Mouse (Mus musculus) stomach, embryonic 14.5 days (tissue): ENCODE data around the gene Stab1. TPM values are rescaled to one million over a fixed set of nuclear protein-coding genes. Genes with fewer than 3 reads are reported as not detected.

Experiments used
- ATAC-seq: fragments of 200-750 bp; cut with Nextera tagmentation; 2 replicates; pipeline ENCODE4 v1.8.0; 2017; ENCODE audit warnings: low read depth, moderate TSS enrichment; ENCODE audit not compliant: insufficient number of reproducible peaks, insufficient read depth, low FRiP score
- H3K27ac ChIP-seq: fragments of 300-500 bp; sonication (generic); 2 replicates; pipeline ENCODE4 v1.5.1; 2014; ENCODE audit warnings: mild to moderate bottlenecking, low read length, moderate library complexity, mixed read lengths
- H3K27me3 ChIP-seq: fragments of 300-500 bp; sonication (generic); 2 replicates; pipeline ENCODE4 v1.6.1; 2014; ENCODE audit warnings: low read length, control low read depth, mixed read lengths; ENCODE audit not compliant: control insufficient read depth, insufficient read depth
- H3K36me3 ChIP-seq: fragments of 300-500 bp; sonication (generic); 2 replicates; pipeline ENCODE4 v1.6.1; 2014; ENCODE audit warnings: mild to moderate bottlenecking, control low read depth, low read length, moderate library complexity, mixed read lengths; ENCODE audit not compliant: control insufficient read depth, insufficient read depth
- H3K4me1 ChIP-seq: fragments of 300-500 bp; sonication (generic); 2 replicates; pipeline ENCODE4 v1.6.1; 2014; ENCODE audit warnings: low read length, control low read depth, mixed read lengths; ENCODE audit not compliant: control insufficient read depth, insufficient read depth
- H3K4me2 ChIP-seq: fragments of 300-500 bp; sonication (generic); replicated peaks from 2 replicates; pipeline ENCODE4 v1.6.1; 2014; ENCODE audit warnings: low read depth, low read length, control low read depth
- H3K4me3 ChIP-seq: fragments of 300-500 bp; sonication (generic); 2 replicates; pipeline ENCODE4 v1.5.1; 2014; ENCODE audit warnings: low read depth, low read length, control low read depth
- H3K9ac ChIP-seq: fragments of 300-500 bp; sonication (generic); replicated peaks from 2 replicates; pipeline ENCODE4 v1.6.1; 2014; ENCODE audit warnings: low read depth, mild to moderate bottlenecking, control low read depth, low read length, moderate library complexity, mixed read lengths
- H3K9me3 ChIP-seq: fragments of 300-500 bp; sonication (generic); 2 replicates; pipeline ENCODE4 v1.6.1; 2016; ENCODE audit warnings: low read depth, low read length, control low read depth; ENCODE audit not compliant: control insufficient read depth
- WGBS: fragments of 180-500 bp; shearing (Covaris S2); extraction: QIAGEN DNeasy Blood & Tissue Kit; methylation state at CpG from one replicate; pipeline ENCODE4 v1.1.7; 2014; 5-methylcytosine and 5-hydroxymethylcytosine counted together
- polyA plus RNA-seq: library from polyadenylated mRNA; unstranded; fragments of >200 nt; fragmentation: Nextera tagmentation; extraction: Ambion mirVana; gene quantifications from 2 replicates; pipeline ENCODE4 v1.2.1, GENCODE M21; 2014

Gene Stab1
- polyA plus RNA-seq, 1 experiment from 2014 or later, result 54.4 TPM

- Histone ChIP-seq H3K4me3 (no peak overlapping the region), H3K9ac (no peak overlapping the region), H3K4me2 (no peak overlapping the region), H3K27me3 (no peaks in the 10 kb centered on the region), H3K9me3 (no peaks in the 10 kb centered on the region), H3K4me1 (no peaks in the 10 kb centered on the region), H3K27ac (no peak overlapping the region), H3K36me3 (peaks cover 96% of the 10 kb centered on the region)
- 89% methylated on average over 3 of the region's 3 CpGs for WGBS
- no peak for ATAC-seq
These were observed 20.9 kb upstream of the Stab1 start for GRCm38 (mm10) chr14:31189348-31189747.

GRCm38 (mm10) chr14:31188771-31189181 is 20.3 kb upstream of the Stab1 start:
- WGBS, result 72% methylated on average over 6 of the region's 6 CpGs
- ATAC-seq, result no peak
- H3K9ac ChIP-seq, result no peak overlapping the region

GRCm38 (mm10) chr14:31186656-31187055 is 18.2 kb upstream of the Stab1 start:
- H3K27me3 ChIP-seq, result no peaks in the 10 kb centered on the region
- no peak overlapping the region for H3K27ac ChIP-seq
- no peak for ATAC-seq
- H3K4me2 ChIP-seq, result no peak overlapping the region
- no peak overlapping the region for H3K4me3 ChIP-seq
- no peaks in the 10 kb centered on the region for H3K9me3 ChIP-seq
- WGBS, result 77% methylated on average over 4 of the region's 4 CpGs
- H3K9ac ChIP-seq, result no peak overlapping the region
- no peaks in the 10 kb centered on the region for H3K4me1 ChIP-seq
- H3K36me3 ChIP-seq, result peaks cover 99% of the 10 kb centered on the region

More at GRCm38 (mm10) chr14:31188771-31189181, 20.3 kb upstream of the Stab1 start:
- no peaks in the 10 kb centered on the region for H3K9me3 ChIP-seq
- no peaks in the 10 kb centered on the region for H3K27me3 ChIP-seq
- H3K4me3 ChIP-seq, result no peak overlapping the region
- no peaks in the 10 kb centered on the region for H3K4me1 ChIP-seq
- H3K27ac ChIP-seq, result no peak overlapping the region
- H3K36me3 ChIP-seq, result peaks cover 99% of the 10 kb centered on the region
- no peak overlapping the region for H3K4me2 ChIP-seq

GRCm38 (mm10) chr14:31184195-31184594 is 15.8 kb upstream of the Stab1 start:
- H3K9ac ChIP-seq, result no peak overlapping the region
- no peaks in the 10 kb centered on the region for H3K27me3 ChIP-seq
- H3K9me3 ChIP-seq, result no peaks in the 10 kb centered on the region
- H3K4me1 ChIP-seq, result no peaks in the 10 kb centered on the region
- no peak overlapping the region for H3K27ac ChIP-seq
- H3K4me2 ChIP-seq, result no peak overlapping the region
- ATAC-seq, result no peak
- no peak overlapping the region for H3K4me3 ChIP-seq
- WGBS, result 88% methylated on average over 12 of the region's 12 CpGs
- peaks cover 98% of the 10 kb centered on the region for H3K36me3 ChIP-seq

GRCm38 (mm10) chr14:31183541-31183940 is 15.1 kb upstream of the Stab1 start:
- H3K4me1 ChIP-seq, result no peaks in the 10 kb centered on the region
- no peak overlapping the region for H3K4me2 ChIP-seq
- H3K36me3 ChIP-seq, result peaks cover 98% of the 10 kb centered on the region
- 88% methylated on average over 5 of the region's 5 CpGs for WGBS
- no peak overlapping the region for H3K27ac ChIP-seq
- ATAC-seq, result no peak
- H3K9ac ChIP-seq, result no peak overlapping the region
- no peak overlapping the region for H3K4me3 ChIP-seq
- no peaks in the 10 kb centered on the region for H3K27me3 ChIP-seq
- no peaks in the 10 kb centered on the region for H3K9me3 ChIP-seq

- Histone ChIP-seq H3K4me2 (no peak overlapping the region), H3K27ac (no peak overlapping the region), H3K4me3 (no peak overlapping the region), H3K27me3 (no peaks in the 10 kb centered on the region), H3K9ac (no peak overlapping the region), H3K4me1 (no peaks in the 10 kb centered on the region), H3K9me3 (no peaks in the 10 kb centered on the region), H3K36me3 (peaks cover 95% of the 10 kb centered on the region)
- WGBS, result 65% methylated on average over 2 of the region's 2 CpGs
- no peak for ATAC-seq
These were observed 14.4 kb upstream of the Stab1 start for GRCm38 (mm10) chr14:31182786-31183290.

GRCm38 (mm10) chr14:31181512-31181911 is 13.1 kb upstream of the Stab1 start:
- Histone ChIP-seq H3K36me3 (peaks cover 95% of the 10 kb centered on the region), H3K4me1 (no peaks in the 10 kb centered on the region), H3K27me3 (no peaks in the 10 kb centered on the region), H3K4me2 (no peak overlapping the region), H3K27ac (no peak overlapping the region), H3K9me3 (no peaks in the 10 kb centered on the region), H3K9ac (no peak overlapping the region), H3K4me3 (no peak overlapping the region)
- WGBS, result 79% methylated on average over 4 of the region's 4 CpGs
- no peak for ATAC-seq

GRCm38 (mm10) chr14:31179677-31180365 is 11.4 kb upstream of the Stab1 start:
- Histone ChIP-seq H3K4me3 (no peak overlapping the region), H3K27ac (no peak overlapping the region), H3K4me1 (no peaks in the 10 kb centered on the region), H3K9ac (no peak overlapping the region), H3K27me3 (no peaks in the 10 kb centered on the region), H3K4me2 (no peak overlapping the region), H3K9me3 (no peaks in the 10 kb centered on the region), H3K36me3 (peaks cover 94% of the 10 kb centered on the region)
- no peak for ATAC-seq
- 85% methylated on average over 12 of the region's 12 CpGs for WGBS

GRCm38 (mm10) chr14:31177715-31178114 is 9.3 kb upstream of the Stab1 start:
- Histone ChIP-seq H3K27me3 (no peaks in the 10 kb centered on the region), H3K9ac (no peak overlapping the region), H3K9me3 (no peaks in the 10 kb centered on the region), H3K4me2 (no peak overlapping the region), H3K36me3 (peaks cover 95% of the 10 kb centered on the region), H3K4me3 (no peak overlapping the region), H3K4me1 (no peaks in the 10 kb centered on the region), H3K27ac (no peak overlapping the region)
- ATAC-seq, result no peak
- WGBS, result 92% methylated on average over 5 of the region's 5 CpGs
